Mouse (Mus musculus): ENCODE measurements around the gene Ifna6. TPM values are rescaled to one million over a fixed set of nuclear protein-coding genes. Genes with fewer than 3 reads are reported as not detected.
"Not testable (repeated sequence)": the region's sequence is repeated elsewhere in the genome, so short reads cannot be mapped to it uniquely, and the experiment has no call there.

The Ifna6 gene
- not detected in 2 replicates for polyA plus RNA-seq (2015; fragmentation: Nextera tagmentation; extraction: Ambion mirVana)

DNA sequence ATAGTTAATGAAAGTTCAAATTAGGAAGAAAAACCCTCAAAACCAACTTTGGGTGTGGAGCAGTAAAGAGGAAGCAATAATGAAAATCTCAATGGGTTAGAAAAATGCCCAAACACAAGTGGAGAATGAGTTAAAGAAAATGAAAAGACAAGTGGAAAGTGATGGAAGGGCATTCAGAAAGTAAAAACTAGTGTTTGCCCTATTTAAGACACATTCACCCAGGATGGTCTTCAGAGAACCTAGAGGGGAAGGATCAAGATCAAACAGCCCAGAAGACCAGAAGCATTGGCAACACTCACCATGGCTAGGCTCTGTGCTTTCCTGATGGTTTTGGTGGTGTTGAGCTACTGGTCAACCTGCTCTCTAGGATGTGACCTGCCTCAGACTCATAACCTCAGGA lies at the start of gene Ifna6:
TSS of gene Ifna6 (plus strand) at position 301 of the 400 bp plus-strand sequence.
- not testable (repeated sequence) for H3K4me3 ChIP-seq (ENCODE audit: low read depth, low read length); DNase-seq; ATAC-seq

GRCm38 (mm10) chr4:88779550-88779949 lies 47.7 kb upstream of the Ifna6 start, which contains the start of gene Gm13272:
Gm13272 (plus strand) TSS chr4:88779850.
- H3K4me3 ChIP-seq (ENCODE audit: low read depth, low read length); H3K9me3 ChIP-seq (ENCODE audit: low read length); H3K9ac ChIP-seq (replicated peaks); H3K4me1 ChIP-seq (ENCODE audit: insufficient read depth); H3K27me3 ChIP-seq (ENCODE audit: insufficient read depth, low read length); DNase-seq; H3K36me3 ChIP-seq (replicated peaks; ENCODE audit: insufficient read depth, low read length); ATAC-seq; H3K27ac ChIP-seq (ENCODE audit: low read depth); H3K4me2 ChIP-seq (ENCODE audit: low read depth, low read length): not testable (repeated sequence)
- WGBS (ENCODE audit: insufficient replicate concordance), result no CpG with 5 or more reads among the region's 29 CpGs

More for the DNA sequence above, at the start of gene Ifna6:
- H3K9ac ChIP-seq (replicated peaks); H3K36me3 ChIP-seq (replicated peaks; ENCODE audit: insufficient read depth, low read length); H3K4me1 ChIP-seq (ENCODE audit: insufficient read depth); H3K27ac ChIP-seq (ENCODE audit: low read depth); H3K9me3 ChIP-seq (ENCODE audit: low read length); H3K4me2 ChIP-seq (ENCODE audit: low read depth, low read length); H3K27me3 ChIP-seq (ENCODE audit: insufficient read depth, low read length): not testable (repeated sequence)

- H3K9me3 ChIP-seq (ENCODE audit: low read length); H3K4me2 ChIP-seq (ENCODE audit: low read depth, low read length); H3K27me3 ChIP-seq (ENCODE audit: insufficient read depth, low read length); H3K4me1 ChIP-seq (ENCODE audit: insufficient read depth); H3K4me3 ChIP-seq (ENCODE audit: low read depth, low read length); ATAC-seq; DNase-seq; H3K27ac ChIP-seq (ENCODE audit: low read depth); H3K36me3 ChIP-seq (replicated peaks; ENCODE audit: insufficient read depth, low read length); H3K9ac ChIP-seq (replicated peaks): not testable (repeated sequence)
- WGBS (ENCODE audit: insufficient replicate concordance), result 47% methylated on average over 11 of the region's 18 CpGs
Observed at GRCm38 (mm10) chr4:88780320-88780719, 46.9 kb upstream of the Ifna6 start.

- ATAC-seq; H3K9me3 ChIP-seq (ENCODE audit: low read length); DNase-seq; H3K4me2 ChIP-seq (ENCODE audit: low read depth, low read length); H3K36me3 ChIP-seq (replicated peaks; ENCODE audit: insufficient read depth, low read length); H3K9ac ChIP-seq (replicated peaks); H3K4me1 ChIP-seq (ENCODE audit: insufficient read depth); H3K27me3 ChIP-seq (ENCODE audit: insufficient read depth, low read length): not testable (repeated sequence)
- Histone ChIP-seq H3K4me3 (ENCODE audit: low read depth, low read length) (0 out of 2 replicates have a peak within 1 kb of the TSS, but pooled peaks have one; percentile 19), H3K27ac (ENCODE audit: low read depth) (peak within 1 kb of the TSS; percentile 39; the same call in 1 of the 2 replicates)
- 0% methylated on average over 1 of the region's 7 CpGs for WGBS (ENCODE audit: insufficient replicate concordance)
Observed at GRCm38 (mm10) chr4:88781831-88782230, 45.4 kb upstream of the Ifna6 start, which contains the start of gene Ifnz. Ifnz (plus strand) TSS chr4:88782131.

DNA sequence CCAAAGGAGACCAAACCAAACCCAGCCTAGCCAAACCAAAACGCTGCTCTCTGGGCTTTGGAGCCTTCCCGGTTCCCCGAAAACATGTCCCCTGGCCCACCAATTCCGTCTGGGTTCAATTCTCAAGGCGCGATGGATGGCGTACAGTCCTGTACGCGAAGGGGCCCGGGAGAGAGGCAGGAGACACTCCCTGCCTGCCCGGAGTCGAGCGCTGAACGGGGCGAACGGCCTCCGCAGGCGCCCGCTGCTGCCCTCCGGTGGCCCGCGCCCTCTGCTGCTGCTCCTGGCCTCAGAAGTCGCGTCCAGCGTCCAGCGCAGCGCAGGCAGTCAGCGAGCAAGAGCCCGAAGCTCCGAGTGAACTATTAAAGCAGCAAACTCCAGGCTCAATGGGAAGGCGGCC lies 44.9 kb upstream of the Ifna6 start:
- H3K4me1 ChIP-seq (ENCODE audit: insufficient read depth); DNase-seq; H3K36me3 ChIP-seq (replicated peaks; ENCODE audit: insufficient read depth, low read length); H3K9ac ChIP-seq (replicated peaks); ATAC-seq; H3K27me3 ChIP-seq (ENCODE audit: insufficient read depth, low read length); H3K9me3 ChIP-seq (ENCODE audit: low read length); H3K4me2 ChIP-seq (ENCODE audit: low read depth, low read length): not testable (repeated sequence)
- Histone ChIP-seq H3K27ac (ENCODE audit: low read depth) (peak overlapping the region; percentile 39; the same call in 1 of the 2 replicates), H3K4me3 (ENCODE audit: low read depth, low read length) (0 out of 2 replicates have a peak overlapping the region, but pooled peaks have one; percentile 19)
- TF ChIP-seq CTCF (IDR thresholded peaks at IDR 0.05; ENCODE audit: low read depth), result peak; percentile 26
- 0% methylated on average over 3 of the region's 31 CpGs for WGBS (ENCODE audit: insufficient replicate concordance)

DNA sequence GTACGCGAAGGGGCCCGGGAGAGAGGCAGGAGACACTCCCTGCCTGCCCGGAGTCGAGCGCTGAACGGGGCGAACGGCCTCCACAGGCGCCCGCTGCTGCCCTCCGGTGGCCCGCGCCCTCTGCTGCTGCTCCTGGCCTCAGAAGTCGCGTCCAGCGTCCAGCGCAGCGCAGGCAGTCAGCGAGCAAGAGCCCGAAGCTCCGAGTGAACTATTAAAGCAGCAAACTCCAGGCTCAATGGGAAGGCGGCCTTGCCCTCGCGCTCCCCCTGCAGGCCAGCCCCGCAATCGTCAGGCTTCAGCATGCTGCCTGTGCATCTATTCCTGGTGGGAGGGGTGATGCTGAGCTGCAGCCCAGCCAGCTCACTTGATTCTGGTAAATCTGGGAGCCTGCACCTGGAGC lies 41.8 kb upstream of the Ifna6 start, which contains the start of gene Gm13276:
TSS of gene Gm13276 (plus strand) at position 301 of the 400 bp plus-strand sequence.
- H3K4me3 ChIP-seq (ENCODE audit: low read depth, low read length); ATAC-seq: not testable (repeated sequence)
- WGBS (ENCODE audit: insufficient replicate concordance), result no CpG with 5 or more reads among the region's 27 CpGs

DNA sequence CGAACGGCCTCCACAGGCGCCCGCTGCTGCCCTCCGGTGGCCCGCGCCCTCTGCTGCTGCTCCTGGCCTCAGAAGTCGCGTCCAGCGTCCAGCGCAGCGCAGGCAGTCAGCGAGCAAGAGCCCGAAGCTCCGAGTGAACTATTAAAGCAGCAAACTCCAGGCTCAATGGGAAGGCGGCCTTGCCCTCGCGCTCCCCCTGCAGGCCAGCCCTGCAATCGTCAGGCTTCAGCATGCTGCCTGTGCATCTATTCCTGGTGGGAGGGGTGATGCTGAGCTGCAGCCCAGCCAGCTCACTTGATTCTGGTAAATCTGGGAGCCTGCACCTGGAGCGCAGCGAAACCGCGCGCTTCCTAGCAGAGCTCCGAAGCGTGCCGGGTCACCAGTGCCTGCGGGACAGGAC lies 38.8 kb upstream of the Ifna6 start, which contains the start of gene Gm13277:
TSS of gene Gm13277 (plus strand) at position 231 of the 400 bp plus-strand sequence.
- not testable (repeated sequence) for H3K9ac ChIP-seq (replicated peaks); H3K27me3 ChIP-seq (ENCODE audit: insufficient read depth, low read length); H3K27ac ChIP-seq (ENCODE audit: low read depth); DNase-seq; H3K4me1 ChIP-seq (ENCODE audit: insufficient read depth); H3K36me3 ChIP-seq (replicated peaks; ENCODE audit: insufficient read depth, low read length); H3K9me3 ChIP-seq (ENCODE audit: low read length); H3K4me2 ChIP-seq (ENCODE audit: low read depth, low read length); H3K4me3 ChIP-seq (ENCODE audit: low read depth, low read length); ATAC-seq
- peak; percentile 61 for TF ChIP-seq CTCF (IDR thresholded peaks at IDR 0.05; ENCODE audit: low read depth)
- WGBS (ENCODE audit: insufficient replicate concordance), result 0% methylated on average over 1 of the region's 28 CpGs

More for the DNA sequence above, 41.8 kb upstream of the Ifna6 start, which contains the start of gene Gm13276:
- not testable (repeated sequence) for H3K27me3 ChIP-seq (ENCODE audit: insufficient read depth, low read length); H3K4me2 ChIP-seq (ENCODE audit: low read depth, low read length); H3K4me1 ChIP-seq (ENCODE audit: insufficient read depth); H3K27ac ChIP-seq (ENCODE audit: low read depth); DNase-seq; H3K9me3 ChIP-seq (ENCODE audit: low read length); H3K36me3 ChIP-seq (replicated peaks; ENCODE audit: insufficient read depth, low read length); H3K9ac ChIP-seq (replicated peaks)

DNA sequence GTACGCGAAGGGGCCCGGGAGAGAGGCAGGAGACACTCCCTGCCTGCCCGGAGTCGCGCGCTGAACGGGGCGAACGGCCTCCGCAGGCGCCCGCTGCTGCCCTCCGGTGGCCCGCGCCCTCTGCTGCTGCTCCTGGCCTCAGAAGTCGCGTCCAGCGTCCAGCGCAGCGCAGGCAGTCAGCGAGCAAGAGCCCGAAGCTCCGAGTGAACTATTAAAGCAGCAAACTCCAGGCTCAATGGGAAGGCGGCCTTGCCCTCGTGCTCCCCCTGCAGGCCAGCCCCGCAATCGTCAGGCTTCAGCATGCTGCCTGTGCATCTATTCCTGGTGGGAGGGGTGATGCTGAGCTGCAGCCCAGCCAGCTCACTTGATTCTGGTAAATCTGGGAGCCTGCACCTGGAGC lies 36.0 kb upstream of the Ifna6 start, which contains the start of gene Gm13278:
TSS of gene Gm13278 (plus strand) at position 301 of the 400 bp plus-strand sequence.
- not testable (repeated sequence) for H3K27ac ChIP-seq (ENCODE audit: low read depth); H3K9ac ChIP-seq (replicated peaks); H3K4me1 ChIP-seq (ENCODE audit: insufficient read depth); H3K36me3 ChIP-seq (replicated peaks; ENCODE audit: insufficient read depth, low read length); H3K4me2 ChIP-seq (ENCODE audit: low read depth, low read length); ATAC-seq; H3K27me3 ChIP-seq (ENCODE audit: insufficient read depth, low read length); H3K4me3 ChIP-seq (ENCODE audit: low read depth, low read length); H3K9me3 ChIP-seq (ENCODE audit: low read length); DNase-seq
- WGBS (ENCODE audit: insufficient replicate concordance), result no CpG with 5 or more reads among the region's 28 CpGs
